Mouse (Mus musculus): Measurements from ENCODE around the gene Krt15. TPM values are rescaled to one million over a fixed set of nuclear protein-coding genes. Genes with fewer than 3 reads are reported as not detected.

The Krt15 gene
- polyA plus RNA-seq (2012; fragmentation: generic; extraction: Trizol): 0.02 TPM
- long read RNA-seq, experiment 1: 0 reads
- long read RNA-seq, experiment 2: 0 reads

DNA sequence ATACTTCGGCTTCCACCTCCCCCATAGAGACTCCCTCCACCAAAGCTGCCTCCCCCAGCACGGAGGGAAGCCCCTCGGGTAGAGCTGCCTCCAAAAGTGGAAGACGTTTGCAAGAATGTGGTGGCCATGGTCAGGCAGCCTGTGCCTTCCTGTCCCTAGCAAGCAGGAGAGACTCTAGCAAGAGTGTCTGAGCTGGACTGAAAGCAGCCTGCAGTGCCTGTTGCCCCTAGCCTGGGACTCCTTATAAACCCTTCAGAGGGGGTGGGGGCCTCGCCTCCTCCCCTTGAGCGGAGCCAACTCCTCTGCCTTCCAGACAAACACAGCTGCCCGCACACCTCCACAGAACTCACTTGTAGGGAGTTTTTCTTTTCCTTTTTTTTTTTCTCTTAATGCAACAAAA lies at the start of gene Krt15:
Krt15 (minus strand) TSS at position 198 of the 400 bp plus-strand sequence.
- Histone ChIP-seq H3ac (ENCODE audit: control insufficient read depth, insufficient read length, low read depth) (no peak within 1 kb of the TSS), H3K4me3 (ENCODE audit: insufficient read depth, poor library complexity, severe bottlenecking) (no peak within 1 kb of the TSS), H3K79me3 (ENCODE audit: low read depth) (no peaks in the 10 kb centered on the region), H3K79me2 (ENCODE audit: control insufficient read depth, insufficient read depth) (no peaks in the 10 kb centered on the region), H3K36me3 (ENCODE audit: control insufficient read depth, insufficient read depth) (no peaks in the 10 kb centered on the region), H3K27me3 (ENCODE audit: control insufficient read depth, insufficient read depth, insufficient read length) (no peaks in the 10 kb centered on the region)
- TF ChIP-seq MYOG (IDR thresholded peaks at IDR 0.05; ENCODE audit: control insufficient read depth, extremely low read depth, insufficient read length) (no peak), CEBPB (IDR thresholded peaks at IDR 0.05; ENCODE audit: low read depth) (no peak), FOSL1 (IDR thresholded peaks at IDR 0.05; ENCODE audit: insufficient read depth, low read length, poor library complexity, severe bottlenecking) (no peak), CTCF (IDR thresholded peaks at IDR 0.05; ENCODE audit: control insufficient read depth, insufficient read depth, insufficient read length) (no peak), USF1 (IDR thresholded peaks at IDR 0.05; ENCODE audit: low read depth) (no peak), MAX (IDR thresholded peaks at IDR 0.05) (no peak), MYOD1 (IDR thresholded peaks at IDR 0.05; ENCODE audit: control insufficient read depth, insufficient read length, low read depth) (no peak)

GRCm38 (mm10) chr11:100181725-100182124 lies 46.0 kb upstream of the Krt15 start:
- peaks cover 16% of the 10 kb centered on the region for H3K27me3 ChIP-seq (ENCODE audit: control insufficient read depth, insufficient read depth, insufficient read length)
- TF ChIP-seq USF1 (IDR thresholded peaks at IDR 0.05; ENCODE audit: low read depth): peak; percentile 52
- TF ChIP-seq MYOD1 (IDR thresholded peaks at IDR 0.05; ENCODE audit: control insufficient read depth, insufficient read length, low read depth): no peak
- no peaks in the 10 kb centered on the region for H3K79me2 ChIP-seq (ENCODE audit: control insufficient read depth, insufficient read depth)
- no peak overlapping the region for H3ac ChIP-seq (ENCODE audit: control insufficient read depth, insufficient read length, low read depth)
- no peaks in the 10 kb centered on the region for H3K36me3 ChIP-seq (ENCODE audit: control insufficient read depth, insufficient read depth)
- no peaks in the 10 kb centered on the region for H3K79me3 ChIP-seq (ENCODE audit: low read depth)
- no peak overlapping the region for H3K4me3 ChIP-seq (ENCODE audit: insufficient read depth, poor library complexity, severe bottlenecking)

DNA sequence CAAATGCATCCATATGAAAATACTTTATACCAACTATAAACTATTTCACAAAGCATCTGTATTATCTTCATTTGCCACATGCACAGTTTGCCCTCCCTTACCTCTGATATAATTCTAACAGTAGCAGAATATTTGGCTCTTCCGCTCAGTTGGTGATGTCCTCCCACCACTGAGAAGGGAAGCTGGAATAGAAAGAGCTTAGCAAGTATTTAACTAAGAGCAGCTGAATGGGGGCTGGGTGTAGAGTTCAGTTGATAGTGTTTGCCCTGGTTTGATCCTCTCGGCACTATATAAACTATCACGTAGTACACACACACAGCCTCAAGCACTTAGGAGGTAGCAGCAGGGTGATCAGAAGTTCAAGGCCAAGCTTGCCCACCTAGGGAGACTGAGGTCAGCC lies 43.5 kb upstream of the Krt15 start:
- peaks cover 21% of the 10 kb centered on the region for H3K27me3 ChIP-seq (ENCODE audit: control insufficient read depth, insufficient read depth, insufficient read length)
- no peaks in the 10 kb centered on the region for H3K79me3 ChIP-seq (ENCODE audit: low read depth)
- H3ac ChIP-seq (ENCODE audit: control insufficient read depth, insufficient read length, low read depth): no peak overlapping the region
- no peaks in the 10 kb centered on the region for H3K36me3 ChIP-seq (ENCODE audit: control insufficient read depth, insufficient read depth)
- no peak for TF ChIP-seq MYOD1 (IDR thresholded peaks at IDR 0.05; ENCODE audit: control insufficient read depth, insufficient read length, low read depth)
- TF ChIP-seq FOSL1 (IDR thresholded peaks at IDR 0.05; ENCODE audit: insufficient read depth, low read length, poor library complexity, severe bottlenecking): no peak
- no peak for TF ChIP-seq MAX (IDR thresholded peaks at IDR 0.05)
- no peak for TF ChIP-seq CTCF (IDR thresholded peaks at IDR 0.05; ENCODE audit: control insufficient read depth, insufficient read depth, insufficient read length)
- TF ChIP-seq CEBPB (IDR thresholded peaks at IDR 0.05; ENCODE audit: low read depth): no peak
- TF ChIP-seq USF1 (IDR thresholded peaks at IDR 0.05; ENCODE audit: low read depth): no peak
- no peak for TF ChIP-seq MYOG (IDR thresholded peaks at IDR 0.05; ENCODE audit: control insufficient read depth, extremely low read depth, insufficient read length)
- no peak overlapping the region for H3K4me3 ChIP-seq (ENCODE audit: insufficient read depth, poor library complexity, severe bottlenecking)
- H3K79me2 ChIP-seq (ENCODE audit: control insufficient read depth, insufficient read depth): no peaks in the 10 kb centered on the region

- H3K36me3 ChIP-seq (ENCODE audit: control insufficient read depth, insufficient read depth): no peaks in the 10 kb centered on the region
- no peak overlapping the region for H3ac ChIP-seq (ENCODE audit: control insufficient read depth, insufficient read length, low read depth)
- peaks cover 21% of the 10 kb centered on the region for H3K27me3 ChIP-seq (ENCODE audit: control insufficient read depth, insufficient read depth, insufficient read length)
- H3K4me3 ChIP-seq (ENCODE audit: insufficient read depth, poor library complexity, severe bottlenecking): no peak overlapping the region
- no peak for TF ChIP-seq CEBPB (IDR thresholded peaks at IDR 0.05; ENCODE audit: low read depth)
- TF ChIP-seq MYOD1 (IDR thresholded peaks at IDR 0.05; ENCODE audit: control insufficient read depth, insufficient read length, low read depth): no peak
- TF ChIP-seq FOSL1 (IDR thresholded peaks at IDR 0.05; ENCODE audit: insufficient read depth, low read length, poor library complexity, severe bottlenecking): no peak
- no peak for TF ChIP-seq MYOG (IDR thresholded peaks at IDR 0.05; ENCODE audit: control insufficient read depth, extremely low read depth, insufficient read length)
- TF ChIP-seq CTCF (IDR thresholded peaks at IDR 0.05; ENCODE audit: control insufficient read depth, insufficient read depth, insufficient read length): no peak
- no peak for TF ChIP-seq MAX (IDR thresholded peaks at IDR 0.05)
- TF ChIP-seq USF1 (IDR thresholded peaks at IDR 0.05; ENCODE audit: low read depth): no peak
- no peaks in the 10 kb centered on the region for H3K79me3 ChIP-seq (ENCODE audit: low read depth)
- H3K79me2 ChIP-seq (ENCODE audit: control insufficient read depth, insufficient read depth): no peaks in the 10 kb centered on the region
Observed at GRCm38 (mm10) chr11:100178307-100178706, 42.6 kb upstream of the Krt15 start.

GRCm38 (mm10) chr11:100176791-100177190 lies 41.1 kb upstream of the Krt15 start:
- H3K36me3 ChIP-seq (ENCODE audit: control insufficient read depth, insufficient read depth): no peaks in the 10 kb centered on the region
- no peaks in the 10 kb centered on the region for H3K79me2 ChIP-seq (ENCODE audit: control insufficient read depth, insufficient read depth)
- H3K79me3 ChIP-seq (ENCODE audit: low read depth): no peaks in the 10 kb centered on the region
- no peak overlapping the region for H3K4me3 ChIP-seq (ENCODE audit: insufficient read depth, poor library complexity, severe bottlenecking)
- peaks cover 21% of the 10 kb centered on the region for H3K27me3 ChIP-seq (ENCODE audit: control insufficient read depth, insufficient read depth, insufficient read length)
- H3ac ChIP-seq (ENCODE audit: control insufficient read depth, insufficient read length, low read depth): no peak overlapping the region
- no peak for TF ChIP-seq CEBPB (IDR thresholded peaks at IDR 0.05; ENCODE audit: low read depth)
- TF ChIP-seq MYOD1 (IDR thresholded peaks at IDR 0.05; ENCODE audit: control insufficient read depth, insufficient read length, low read depth): no peak
- no peak for TF ChIP-seq USF1 (IDR thresholded peaks at IDR 0.05; ENCODE audit: low read depth)
- no peak for TF ChIP-seq CTCF (IDR thresholded peaks at IDR 0.05; ENCODE audit: control insufficient read depth, insufficient read depth, insufficient read length)
- no peak for TF ChIP-seq MYOG (IDR thresholded peaks at IDR 0.05; ENCODE audit: control insufficient read depth, extremely low read depth, insufficient read length)
- no peak for TF ChIP-seq MAX (IDR thresholded peaks at IDR 0.05)
- TF ChIP-seq FOSL1 (IDR thresholded peaks at IDR 0.05; ENCODE audit: insufficient read depth, low read length, poor library complexity, severe bottlenecking): no peak
